Mouse (Mus musculus) urinary bladder, postnatal 0 days (tissue): ENCODE measurements around the gene Slc30a3. TPM values are rescaled to one million over a fixed set of nuclear protein-coding genes. Genes with fewer than 3 reads are reported as not detected.

Experiments used
- polyA plus RNA-seq: library from polyadenylated mRNA; unstranded; fragments of >200 nt; fragmentation: Nextera tagmentation; extraction: Ambion mirVana; gene quantifications from 2 replicates; pipeline ENCODE4 v1.2.1, GENCODE M21; 2015

Gene Slc30a3
- not detected in 2 replicates for polyA plus RNA-seq

GRCm38 (mm10) chr5:31108000-31108490 lies at the start of gene Slc30a3:
Gene Slc30a3 (minus strand): TSS chr5:31108237.

DNA sequence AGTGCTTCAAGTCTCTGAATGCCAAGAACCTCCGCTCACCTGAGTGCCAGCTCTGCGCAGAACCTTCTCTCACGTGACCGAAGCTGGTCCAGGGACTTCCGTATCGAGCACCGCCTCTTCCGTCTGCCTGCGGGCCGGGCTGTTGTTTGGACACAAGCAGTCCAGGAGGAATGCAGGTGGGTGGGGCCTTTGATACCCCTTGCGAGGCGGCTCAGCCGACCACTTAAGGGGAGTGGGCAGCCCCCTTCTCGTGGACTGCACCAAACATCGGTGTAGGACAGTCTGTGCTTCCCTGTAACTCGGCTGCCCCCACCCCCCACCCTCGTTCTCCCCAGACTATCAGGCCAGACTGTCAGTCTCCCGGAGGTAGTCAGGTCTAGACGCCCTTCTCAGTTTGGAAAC lies 46.1 kb upstream of the Slc30a3 start, which contains the start of gene Mpv17:
Mpv17 (minus strand) TSS at position 100 of the 402 bp plus-strand sequence.

DNA sequence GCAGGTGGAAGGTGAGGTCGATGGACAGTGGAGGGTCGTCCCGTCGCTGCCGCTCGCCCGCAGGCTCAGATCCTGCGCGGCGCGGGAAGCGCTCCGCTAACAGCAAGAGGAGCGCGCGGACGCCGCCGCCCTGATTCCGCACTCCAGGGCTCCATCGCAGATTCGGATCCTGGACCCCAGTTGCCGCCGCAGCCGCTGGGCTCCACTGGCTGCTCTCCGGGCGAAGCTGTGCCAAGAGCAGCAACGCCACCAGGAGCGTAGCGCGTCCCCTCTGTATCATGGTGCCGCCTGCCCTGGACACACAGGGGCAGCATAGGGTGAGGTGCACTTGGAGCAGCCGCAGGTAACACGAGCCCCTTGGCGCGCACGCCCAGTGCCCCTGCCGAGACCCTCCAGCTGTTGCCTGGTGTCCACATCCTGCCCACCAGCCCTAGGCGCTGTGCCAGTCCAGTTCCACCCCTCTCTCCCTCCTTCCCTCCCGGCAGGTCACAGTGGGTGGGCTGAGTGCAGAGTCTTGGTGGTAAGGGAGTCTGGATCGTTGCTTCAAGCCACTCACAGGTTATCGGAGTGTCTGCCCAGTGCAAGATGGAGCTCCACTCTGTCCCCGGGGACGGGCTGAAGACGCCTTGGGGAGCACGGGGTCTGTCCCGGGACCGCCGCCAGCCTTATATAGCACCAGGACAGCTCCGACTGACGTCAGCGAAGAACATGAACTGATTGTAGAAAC lies 30.4 kb upstream of the Slc30a3 start, which contains the start of gene Ucn:
Ucn (minus strand) TSS at position 589 of the 727 bp plus-strand sequence.

GRCm38 (mm10) chr5:31116354-31116753 lies 8.3 kb upstream of the Slc30a3 start, which contains the start of gene Trim54:
Gene Trim54 (plus strand): TSS chr5:31116712.

GRCm38 (mm10) chr5:31105814-31106335 lies 2.2 kb downstream of the Slc30a3 start, which contains the start of gene Dnajc5g:
Gene Dnajc5g (plus strand): TSS chr5:31106285.

GRCm38 (mm10) chr5:31054261-31055215 lies 53.5 kb downstream of the Slc30a3 start, which contains the start of gene Cad:
Gene Cad (plus strand): TSS chr5:31054780.

GRCm38 (mm10) chr5:31048763-31049641 lies 59.0 kb downstream of the Slc30a3 start, which contains the start of gene Slc5a6:
Gene Slc5a6 (minus strand): TSS chr5:31048924.

GRCm38 (mm10) chr5:31047848-31048762 lies 59.9 kb downstream of the Slc30a3 start, which contains the start of gene Atraid:
Gene Atraid (plus strand): TSS chr5:31048312.

Other genes starting within 250 kb of the Slc30a3 start
- 55.2 and 70.2 TPM in 2 replicates for gene Tmem214, start 240.2 kb downstream of the Slc30a3 start, polyA plus RNA-seq
- gene Agbl5, start 219.5 kb downstream of the Slc30a3 start, polyA plus RNA-seq, result 5.8 and 6.7 TPM in 2 replicates
- gene Ost4, start 200.4 kb downstream of the Slc30a3 start, polyA plus RNA-seq, result 525 and 535 TPM in 2 replicates
- gene Emilin1, start 194.8 kb downstream of the Slc30a3 start, polyA plus RNA-seq, result 133 and 147 TPM in 2 replicates
- 16.8 and 20.7 TPM in 2 replicates for gene Khk, start 186.8 kb downstream of the Slc30a3 start, polyA plus RNA-seq
- gene Cgref1, start 162.6 kb downstream of the Slc30a3 start, polyA plus RNA-seq, result 9.9 and 13.8 TPM in 2 replicates
- 76.4 and 81.5 TPM in 2 replicates for gene Preb, start 147.9 kb downstream of the Slc30a3 start, polyA plus RNA-seq
- 0.29 and 0.53 TPM in 2 replicates for gene Tcf23, start 139.6 kb downstream of the Slc30a3 start, polyA plus RNA-seq
- gene Atraid, start 59.9 kb downstream of the Slc30a3 start, polyA plus RNA-seq, result 208 and 234 TPM in 2 replicates
- gene Slc5a6, start 59.3 kb downstream of the Slc30a3 start, polyA plus RNA-seq, result 7.6 and 8.1 TPM in 2 replicates
- gene Cad, start 53.5 kb downstream of the Slc30a3 start, polyA plus RNA-seq, result 7.7 and 8.9 TPM in 2 replicates
- gene Dnajc5g, start 2.0 kb downstream of the Slc30a3 start, polyA plus RNA-seq, result not detected in 2 replicates
- gene Trim54, start 8.5 kb upstream of the Slc30a3 start, polyA plus RNA-seq, result not detected in 2 replicates
- not detected in 2 replicates for gene Ucn, start 30.6 kb upstream of the Slc30a3 start, polyA plus RNA-seq
- 60.7 and 61.3 TPM in 2 replicates for gene Mpv17, start 46.0 kb upstream of the Slc30a3 start, polyA plus RNA-seq
- gene Gm29609, start 71.7 kb upstream of the Slc30a3 start, polyA plus RNA-seq, result 0.29 and 1.5 TPM in 2 replicates
- 21.8 and 27.1 TPM in 2 replicates for gene Gtf3c2, start 71.9 kb upstream of the Slc30a3 start, polyA plus RNA-seq
- gene Snx17, start 85.0 kb upstream of the Slc30a3 start, polyA plus RNA-seq, result 106 and 108 TPM in 2 replicates
- 31.4 and 37.4 TPM in 2 replicates for gene Eif2b4, start 85.2 kb upstream of the Slc30a3 start, polyA plus RNA-seq
- 4.0 and 4.5 TPM in 2 replicates for gene Zfp513, start 94.1 kb upstream of the Slc30a3 start, polyA plus RNA-seq
- 59.8 and 62.1 TPM in 2 replicates for gene Ppm1g, start 112.5 kb upstream of the Slc30a3 start, polyA plus RNA-seq
- 103 and 107 TPM in 2 replicates for gene Nrbp1, start 132.6 kb upstream of the Slc30a3 start, polyA plus RNA-seq
- gene Gm9970, start 133.0 kb upstream of the Slc30a3 start, polyA plus RNA-seq, result 1.0 and 1.3 TPM in 2 replicates
- 30.7 and 32.7 TPM in 2 replicates for gene Krtcap3, start 143.5 kb upstream of the Slc30a3 start, polyA plus RNA-seq
- gene Ift172, start 182.9 kb upstream of the Slc30a3 start, polyA plus RNA-seq, result 9.7 and 12.7 TPM in 2 replicates
- 12.9 and 13.2 TPM in 2 replicates for gene Fndc4, start 187.8 kb upstream of the Slc30a3 start, polyA plus RNA-seq
- gene Gckr, start 189.2 kb upstream of the Slc30a3 start, polyA plus RNA-seq, result 0.11 TPM in 1 of 2 replicates, not detected in the other